Mouse (Mus musculus) CH12.LX (cell line): ENCODE measurements around the gene Sult6b1.

Source experiments
- CHD2 ChIP-seq: IDR thresholded peaks from 2 replicates; pipeline ENCODE4 v1.6.1; 2011; ENCODE audit warnings: low read length, improper control_type of control experiment
- CTCF ChIP-seq, 2 experiments: IDR thresholded peaks in 1 of 2; conservative IDR thresholded peaks in 1 of 2; 2 replicates each; pipeline ENCODE4 v1.5.1; 2011 to 2012; ENCODE audit warnings: low read depth in 2 of 2, low read length in 2 of 2, improper control_type of control experiment in 1 of 2, inconsistent platforms in 1 of 2, mild to moderate bottlenecking in 1 of 2, moderate library complexity in 1 of 2
- EP300 ChIP-seq: IDR thresholded peaks from 2 replicates; pipeline ENCODE4 v1.6.1; 2011; ENCODE audit warnings: low read length, improper control_type of control experiment
- ETS1 ChIP-seq: conservative IDR thresholded peaks from 2 replicates; pipeline ENCODE4 v1.6.1; 2012; ENCODE audit warnings: low read depth, mild to moderate bottlenecking, inconsistent platforms, low read length, improper control_type of control experiment, moderate library complexity
- GABPA ChIP-seq: IDR thresholded peaks from 2 replicates; pipeline ENCODE4 v1.6.1; 2012; ENCODE audit warnings: low read depth, low read length, improper control_type of control experiment, inconsistent platforms; ENCODE audit not compliant: insufficient replicate concordance
- HCFC1 ChIP-seq: IDR thresholded peaks from 2 replicates; pipeline ENCODE4 v1.6.1; 2012; ENCODE audit warnings: low read depth, mild to moderate bottlenecking, inconsistent platforms, low read length, improper control_type of control experiment
- KAT2A ChIP-seq: IDR thresholded peaks from 2 replicates; pipeline ENCODE4 v1.6.1; 2012; ENCODE audit warnings: low read length, improper control_type of control experiment, inconsistent platforms; ENCODE audit not compliant: insufficient replicate concordance
- MAFK ChIP-seq: IDR thresholded peaks from 2 replicates; pipeline ENCODE4 v1.6.1; 2011; ENCODE audit warnings: low read length, improper control_type of control experiment; ENCODE audit not compliant: insufficient replicate concordance
- MAX ChIP-seq: IDR thresholded peaks from 2 replicates; pipeline ENCODE4 v1.6.1; 2011; ENCODE audit warnings: low read length, improper control_type of control experiment
- MEF2A ChIP-seq: IDR thresholded peaks from 2 replicates; pipeline ENCODE4 v1.6.1; 2014; ENCODE audit warnings: low read depth, mild to moderate bottlenecking, inconsistent platforms, low read length, improper control_type of control experiment, borderline replicate concordance
- POLR2A ChIP-seq: IDR thresholded peaks from 2 replicates; pipeline ENCODE4 v1.6.1; 2011; ENCODE audit warnings: low read depth, mild to moderate bottlenecking, improper control_type of control experiment, low read length
- SMC3 ChIP-seq: IDR thresholded peaks from 2 replicates; pipeline ENCODE4 v1.6.1; 2011; ENCODE audit warnings: low read depth, low read length, improper control_type of control experiment
- ZMIZ1 ChIP-seq: IDR thresholded peaks from 2 replicates; pipeline ENCODE4 v1.6.1; 2012; ENCODE audit warnings: low read depth, mild to moderate bottlenecking, inconsistent platforms, low read length, improper control_type of control experiment
- ZNF384 ChIP-seq: IDR thresholded peaks from 2 replicates; pipeline ENCODE4 v1.6.1; 2012; ENCODE audit warnings: low read depth, low read length, improper control_type of control experiment, inconsistent platforms

DNA sequence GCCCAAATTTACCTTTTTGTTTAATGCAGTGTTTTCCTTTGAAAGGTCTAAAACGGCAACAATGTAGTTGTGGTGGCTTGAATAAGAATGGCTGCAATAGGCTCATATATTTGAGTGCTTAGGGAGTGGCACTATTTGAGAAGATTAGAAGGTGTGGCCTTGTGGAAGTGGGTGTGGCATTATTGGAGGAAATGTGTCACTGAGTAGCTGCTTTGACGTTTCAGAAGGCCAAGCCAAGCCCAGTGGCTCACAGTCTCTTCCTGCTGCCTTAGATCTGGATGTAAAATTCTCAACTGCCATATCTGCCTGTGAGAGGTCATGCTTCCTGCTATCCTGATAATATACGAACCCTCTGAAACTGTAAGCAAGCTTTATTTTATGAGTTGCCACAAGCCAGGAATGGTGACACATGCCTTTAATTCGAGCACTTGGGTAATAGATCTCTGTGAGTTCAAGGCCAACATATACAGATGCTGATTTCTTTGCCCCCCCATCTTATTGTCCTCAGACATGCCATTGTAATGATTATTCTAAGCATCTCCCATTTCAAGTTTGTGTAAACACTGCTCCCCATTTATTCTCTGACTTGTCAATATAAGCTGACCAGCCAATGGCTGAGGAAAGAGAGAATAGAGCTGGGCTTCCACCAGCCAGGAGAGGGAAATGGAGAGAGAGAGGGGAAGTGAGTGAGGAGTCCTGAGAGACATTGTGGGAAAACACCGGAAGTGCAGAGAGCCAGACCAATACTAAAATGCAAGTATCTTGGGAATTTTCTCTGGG lies 21.3 kb downstream of the Sult6b1 start:
- no peak for TF ChIP-seq POLR2A
- no peak for TF ChIP-seq SMC3
- no peak for TF ChIP-seq CTCF (conservative IDR thresholded peaks at IDR 0.05 in 1 of 2, IDR thresholded peaks at IDR 0.05 in 1 of 2; ENCODE audit: low read depth in 2 of 2, low read length in 2 of 2)
- no peak for TF ChIP-seq MAFK
- no peak for TF ChIP-seq KAT2A
- TF ChIP-seq HCFC1 = no peak
- TF ChIP-seq ETS1 = no peak
- no peak for TF ChIP-seq EP300
- no peak for TF ChIP-seq GABPA
- no peak for TF ChIP-seq MEF2A
- no peak for TF ChIP-seq CHD2
- no peak for TF ChIP-seq ZNF384
- TF ChIP-seq ZMIZ1 = no peak
- TF ChIP-seq MAX = no peak
